Mouse (Mus musculus) granulocyte monocyte progenitor cell, adult 5-6 weeks (primary cell): ENCODE results near the gene Ugt1a8. TPM values are rescaled to one million over a fixed set of nuclear protein-coding genes. Genes with fewer than 3 reads are reported as not detected.

Source experiments
- total RNA-seq, 2 experiments: library from RNA; stranded (forward) in 1 of 2; stranded (reverse) in 1 of 2; fragments of 200-712, 200-1000 nt in 1 of 2; fragments of >200 nt in 1 of 2; fragmentation: Nextera tagmentation in 1 of 2; gene quantifications; 2 replicates each; pipeline ENCODE4 v1.2.3; 2014 to 2017

Gene Ugt1a8
- total RNA-seq, 2 experiments from 2014 or later, result not detected

Other genes with a start within 250 kb of the Ugt1a8 start
- 71.4 and 92.2 TPM in 2 replicates for gene Dgkd, start 234.5 kb upstream of the Ugt1a8 start, total RNA-seq (2014; fragmentation: Nextera tagmentation)
- gene Dgkd, start 234.5 kb upstream of the Ugt1a8 start, total RNA-seq (2017), result 44.7 and 53.7 TPM in 2 replicates
- gene Usp40, start 79.3 kb upstream of the Ugt1a8 start, total RNA-seq (2014; fragmentation: Nextera tagmentation), result 13.9 and 27.2 TPM in 2 replicates
- 10.6 and 10.7 TPM in 2 replicates for gene Usp40, start 79.3 kb upstream of the Ugt1a8 start, total RNA-seq (2017)
- gene Ugt1a10, start 32.4 kb upstream of the Ugt1a8 start, total RNA-seq (2014; fragmentation: Nextera tagmentation), result not detected in 2 replicates
- not detected in 2 replicates for gene Ugt1a10, start 32.4 kb upstream of the Ugt1a8 start, total RNA-seq (2017)
- gene Ugt1a9, start 17.0 kb upstream of the Ugt1a8 start, total RNA-seq (2014; fragmentation: Nextera tagmentation), result not detected in 2 replicates
- gene Ugt1a9, start 17.0 kb upstream of the Ugt1a8 start, total RNA-seq (2017), result not detected in 2 replicates
- 25.2 and 25.5 TPM in 2 replicates for gene Ugt1a7c, start 7.2 kb downstream of the Ugt1a8 start, total RNA-seq (2014; fragmentation: Nextera tagmentation)
- gene Ugt1a7c, start 7.2 kb downstream of the Ugt1a8 start, total RNA-seq (2017), result 49.7 and 55.1 TPM in 2 replicates
- 0.88 and 1.3 TPM in 2 replicates for gene Ugt1a6b, start 15.4 kb downstream of the Ugt1a8 start, total RNA-seq (2014; fragmentation: Nextera tagmentation)
- 1.5 and 1.6 TPM in 2 replicates for gene Ugt1a6b, start 15.4 kb downstream of the Ugt1a8 start, total RNA-seq (2017)
- 9.2 TPM in 2 replicates for gene Ugt1a6a, start 47.0 kb downstream of the Ugt1a8 start, total RNA-seq (2014; fragmentation: Nextera tagmentation)
- 2.3 and 2.6 TPM in 2 replicates for gene Ugt1a6a, start 47.0 kb downstream of the Ugt1a8 start, total RNA-seq (2017)
- gene Ugt1a5, start 78.2 kb downstream of the Ugt1a8 start, total RNA-seq (2014; fragmentation: Nextera tagmentation), result 1.4 and 7.4 TPM in 2 replicates
- gene Ugt1a5, start 78.2 kb downstream of the Ugt1a8 start, total RNA-seq (2017), result 0.98 and 0.99 TPM in 2 replicates
- 1.2 and 2.5 TPM in 2 replicates for gene Ugt1a2, start 112.8 kb downstream of the Ugt1a8 start, total RNA-seq (2014; fragmentation: Nextera tagmentation)
- not detected in 2 replicates for gene Ugt1a2, start 112.8 kb downstream of the Ugt1a8 start, total RNA-seq (2017)
- not detected in 2 replicates for gene Dnajb3, start 118.0 kb downstream of the Ugt1a8 start, total RNA-seq (2014; fragmentation: Nextera tagmentation)
- gene Dnajb3, start 118.0 kb downstream of the Ugt1a8 start, total RNA-seq (2017), result 1.1 TPM in 1 of 2 replicates, not detected in the other
- 0.83 and 1.2 TPM in 2 replicates for gene Ugt1a1, start 124.1 kb downstream of the Ugt1a8 start, total RNA-seq (2014; fragmentation: Nextera tagmentation)
- 0.72 TPM in 1 of 2 replicates, not detected in the other for gene Ugt1a1, start 124.1 kb downstream of the Ugt1a8 start, total RNA-seq (2017)
- 0.34 TPM in 1 of 2 replicates, not detected in the other for gene Mroh2a, start 139.2 kb downstream of the Ugt1a8 start, total RNA-seq (2014; fragmentation: Nextera tagmentation)
- gene Mroh2a, start 139.2 kb downstream of the Ugt1a8 start, total RNA-seq (2017), result 0.10 and 0.13 TPM in 2 replicates
- 116 and 136 TPM in 2 replicates for gene Hjurp, start 189.8 kb downstream of the Ugt1a8 start, total RNA-seq (2014; fragmentation: Nextera tagmentation)
- 142 and 147 TPM in 2 replicates for gene Hjurp, start 189.8 kb downstream of the Ugt1a8 start, total RNA-seq (2017)
- not detected in 2 replicates for gene Trpm8, start 189.8 kb downstream of the Ugt1a8 start, total RNA-seq (2014; fragmentation: Nextera tagmentation)
- gene Trpm8, start 189.8 kb downstream of the Ugt1a8 start, total RNA-seq (2017), result not detected in 2 replicates